Mouse (Mus musculus): ENCODE measurements around the gene Msantd2.

DNA sequence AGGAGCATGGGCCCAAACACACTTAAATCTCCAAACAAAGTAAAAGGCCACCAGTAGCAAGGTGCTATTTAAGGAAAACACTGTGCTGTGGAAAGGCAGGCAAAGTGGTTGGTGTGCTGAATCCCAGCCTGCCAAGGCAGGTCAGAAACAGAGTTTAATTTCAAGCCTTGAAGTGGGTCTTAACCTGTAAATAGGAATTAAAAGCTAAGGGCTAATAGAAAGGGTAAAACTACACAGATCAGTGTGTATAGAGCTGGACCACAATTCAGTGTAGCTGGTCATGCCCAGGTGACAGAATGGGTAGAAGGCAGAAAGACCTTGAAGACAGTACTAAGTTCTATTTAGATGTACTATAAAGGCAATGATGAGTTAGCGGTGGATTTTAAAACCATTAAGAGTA, 32.0 kb upstream of the Msantd2 start:
- TF ChIP-seq POLR2A (IDR thresholded peaks at IDR 0.05; ENCODE audit: control insufficient read depth, extremely low read depth, insufficient read depth, low read length, poor library complexity) (no peak), CTCF (IDR thresholded peaks at IDR 0.05; ENCODE audit: borderline replicate concordance, control insufficient read depth, extremely low read depth, insufficient read depth, low read length, poor library complexity) (no peak)

Data from thymus, adult 2 months (tissue).